Mouse (Mus musculus): ENCODE data around the gene Inhbe. TPM values are rescaled to one million over a fixed set of nuclear protein-coding genes. Genes with fewer than 3 reads are reported as not detected.

Inhbe gene
- polyA plus RNA-seq (2012; ENCODE audit: insufficient read depth, low replicate concordance) = not detected in 2 replicates

GRCm38 (mm10) chr10:127353909-127354895 is at the start of gene Inhbe:
Gene Inhbe, minus strand, starts transcription at chr10:127354411.
- Histone ChIP-seq H3K36me3 (replicated peaks; ENCODE audit: low read length) (no peaks in the 10 kb centered on the region), H3K4me3 (replicated peaks) (peak within 1 kb of the TSS; percentile 82), H3K27me3 (replicated peaks) (peaks cover 67% of the 10 kb centered on the region), H3K4me1 (peaks cover 32% of the 10 kb centered on the region), H3K9me3 (no peaks in the 10 kb centered on the region)
- TF ChIP-seq FLI1 (IDR thresholded peaks at IDR 0.05; ENCODE audit: low read length) (no peak), GATA1 (IDR thresholded peaks at IDR 0.05; ENCODE audit: borderline replicate concordance, low read length) (no peak)

- Histone ChIP-seq H3K27me3 (replicated peaks) (no peaks in the 10 kb centered on the region), H3K4me1 (peaks cover 14% of the 10 kb centered on the region; the same call in 1 of the 2 replicates), H3K4me3 (replicated peaks) (no peak overlapping the region), H3K36me3 (replicated peaks; ENCODE audit: low read length) (peaks cover 50% of the 10 kb centered on the region), H3K9me3 (no peaks in the 10 kb centered on the region)
- no peak for TF ChIP-seq GATA1 (IDR thresholded peaks at IDR 0.05; ENCODE audit: borderline replicate concordance, low read length)
- no peak for TF ChIP-seq FLI1 (IDR thresholded peaks at IDR 0.05; ENCODE audit: low read length)
Observed at GRCm38 (mm10) chr10:127391774-127392173, 37.6 kb upstream of the Inhbe start.

GRCm38 (mm10) chr10:127381743-127382134 is 27.5 kb upstream of the Inhbe start:
- Histone ChIP-seq H3K4me1 (peaks cover 61% of the 10 kb centered on the region), H3K27me3 (replicated peaks) (no peaks in the 10 kb centered on the region), H3K9me3 (no peaks in the 10 kb centered on the region), H3K4me3 (replicated peaks) (peak overlapping the region; percentile 93), H3K36me3 (replicated peaks; ENCODE audit: low read length) (no peaks in the 10 kb centered on the region)
- TF ChIP-seq FLI1 (IDR thresholded peaks at IDR 0.05; ENCODE audit: low read length) (no peak), GATA1 (IDR thresholded peaks at IDR 0.05; ENCODE audit: borderline replicate concordance, low read length) (no peak)

- Histone ChIP-seq H3K9me3 (peaks cover 2% of the 10 kb centered on the region; the same call in 1 of the 2 replicates), H3K36me3 (replicated peaks; ENCODE audit: low read length) (no peaks in the 10 kb centered on the region), H3K27me3 (replicated peaks) (no peaks in the 10 kb centered on the region), H3K4me1 (peaks cover 61% of the 10 kb centered on the region), H3K4me3 (replicated peaks) (peak overlapping the region; percentile 93)
- TF ChIP-seq FLI1 (IDR thresholded peaks at IDR 0.05; ENCODE audit: low read length) (no peak), GATA1 (IDR thresholded peaks at IDR 0.05; ENCODE audit: borderline replicate concordance, low read length) (no peak)
Observed at GRCm38 (mm10) chr10:127380767-127381742, 26.8 kb upstream of the Inhbe start.

- Histone ChIP-seq H3K4me1 (peaks cover 55% of the 10 kb centered on the region), H3K4me3 (replicated peaks) (peak within 1 kb of the TSS; percentile 93), H3K9me3 (peaks cover 4% of the 10 kb centered on the region; the same call in 1 of the 2 replicates), H3K36me3 (replicated peaks; ENCODE audit: low read length) (no peaks in the 10 kb centered on the region), H3K27me3 (replicated peaks) (no peaks in the 10 kb centered on the region)
- TF ChIP-seq GATA1 (IDR thresholded peaks at IDR 0.05; ENCODE audit: borderline replicate concordance, low read length) (no peak), FLI1 (IDR thresholded peaks at IDR 0.05; ENCODE audit: low read length) (no peak; the same call in 1 of the 2 replicates)
Observed at GRCm38 (mm10) chr10:127380251-127380691, 26.1 kb upstream of the Inhbe start, which contains the start of gene R3hdm2. Gene R3hdm2, plus strand, starts transcription at chr10:127380327.

GRCm38 (mm10) chr10:127379654-127380053 is 25.4 kb upstream of the Inhbe start:
- H3K9me3 ChIP-seq = peaks cover 4% of the 10 kb centered on the region; the same call in 1 of the 2 replicates
- H3K4me3 ChIP-seq (replicated peaks) = peak overlapping the region; percentile 93
- no peaks in the 10 kb centered on the region for H3K36me3 ChIP-seq (replicated peaks; ENCODE audit: low read length)
- H3K4me1 ChIP-seq = peaks cover 49% of the 10 kb centered on the region
- no peak for TF ChIP-seq GATA1 (IDR thresholded peaks at IDR 0.05; ENCODE audit: borderline replicate concordance, low read length)
- TF ChIP-seq FLI1 (IDR thresholded peaks at IDR 0.05; ENCODE audit: low read length) = no peak
- no peaks in the 10 kb centered on the region for H3K27me3 ChIP-seq (replicated peaks)

GRCm38 (mm10) chr10:127377700-127378099 is 23.5 kb upstream of the Inhbe start:
- Histone ChIP-seq H3K9me3 (peaks cover 4% of the 10 kb centered on the region; the same call in 1 of the 2 replicates), H3K27me3 (replicated peaks) (no peaks in the 10 kb centered on the region), H3K4me3 (replicated peaks) (no peak overlapping the region), H3K4me1 (peaks cover 30% of the 10 kb centered on the region), H3K36me3 (replicated peaks; ENCODE audit: low read length) (no peaks in the 10 kb centered on the region)
- TF ChIP-seq FLI1 (IDR thresholded peaks at IDR 0.05; ENCODE audit: low read length) = no peak
- no peak for TF ChIP-seq GATA1 (IDR thresholded peaks at IDR 0.05; ENCODE audit: borderline replicate concordance, low read length)

- Histone ChIP-seq H3K36me3 (replicated peaks; ENCODE audit: low read length) (no peaks in the 10 kb centered on the region), H3K9me3 (peaks cover 2% of the 10 kb centered on the region; the same call in 1 of the 2 replicates), H3K4me3 (replicated peaks) (no peak overlapping the region), H3K4me1 (no peaks in the 10 kb centered on the region), H3K27me3 (replicated peaks) (peaks cover 24% of the 10 kb centered on the region)
- TF ChIP-seq FLI1 (IDR thresholded peaks at IDR 0.05; ENCODE audit: low read length) (no peak), GATA1 (IDR thresholded peaks at IDR 0.05; ENCODE audit: borderline replicate concordance, low read length) (no peak)
Observed at GRCm38 (mm10) chr10:127371023-127371422, 16.8 kb upstream of the Inhbe start.

Measured in megakaryocyte, embryonic 14.5 days (primary cell).